Mouse (Mus musculus) cerebellum, adult 9-10 months (tissue): Measurements from ENCODE around the gene Atg4d.
A peak's percentile ranks its signal among the peaks of the same experiment; 100 is the strongest.
"Not testable (repeated sequence)": the region's sequence is repeated elsewhere in the genome, so short reads cannot be mapped to it uniquely, and the experiment has no call there.

ENCODE experiments used
- DNase-seq: peaks from one replicate; pipeline ENCODE4 v3.0.0; 2022

Gene Atg4d

GRCm38 (mm10) chr9:21275013-21275710, 10.1 kb downstream of the Atg4d start:
- no peak for DNase-seq

GRCm38 (mm10) chr9:21275727-21276126, 10.6 kb downstream of the Atg4d start:
- no peak for DNase-seq

GRCm38 (mm10) chr9:21276307-21276706, 11.2 kb downstream of the Atg4d start:
- no peak for DNase-seq

GRCm38 (mm10) chr9:21277776-21278175, 12.7 kb downstream of the Atg4d start:
- DNase-seq: no peak

- no peak for DNase-seq
These were observed 18.5 kb downstream of the Atg4d start for GRCm38 (mm10) chr9:21283591-21283990.

DNA sequence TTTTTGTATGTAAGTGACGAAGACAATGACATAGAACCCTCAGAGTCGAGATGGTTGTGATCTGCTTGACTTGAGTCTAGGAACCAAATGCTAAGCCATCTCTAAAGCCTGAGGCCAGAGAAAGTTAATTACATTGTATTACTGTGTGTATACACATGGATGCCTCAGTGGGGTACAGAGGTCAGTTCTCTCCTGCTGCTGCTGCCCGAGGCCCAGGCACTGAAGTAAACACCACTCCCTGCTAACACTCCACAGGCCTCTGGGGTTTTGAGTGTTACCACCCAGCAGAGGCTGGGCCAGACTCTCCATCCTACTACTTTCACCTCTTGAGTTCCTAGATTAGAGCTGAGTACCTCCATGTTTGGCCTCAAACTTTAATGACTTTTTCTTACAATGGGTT, 18.9 kb downstream of the Atg4d start:
- DNase-seq: no peak

- no peak for DNase-seq
These were observed 21.7 kb downstream of the Atg4d start for GRCm38 (mm10) chr9:21286753-21287152.

- DNase-seq: peak; percentile 98
These were observed 22.7 kb downstream of the Atg4d start, which contains the start of gene Kri1 for GRCm38 (mm10) chr9:21287571-21288402. TSS of gene Kri1 (minus strand) at chr9:21287969.

GRCm38 (mm10) chr9:21288404-21289336, 23.6 kb downstream of the Atg4d start:
- DNase-seq: peak; percentile 62

DNA sequence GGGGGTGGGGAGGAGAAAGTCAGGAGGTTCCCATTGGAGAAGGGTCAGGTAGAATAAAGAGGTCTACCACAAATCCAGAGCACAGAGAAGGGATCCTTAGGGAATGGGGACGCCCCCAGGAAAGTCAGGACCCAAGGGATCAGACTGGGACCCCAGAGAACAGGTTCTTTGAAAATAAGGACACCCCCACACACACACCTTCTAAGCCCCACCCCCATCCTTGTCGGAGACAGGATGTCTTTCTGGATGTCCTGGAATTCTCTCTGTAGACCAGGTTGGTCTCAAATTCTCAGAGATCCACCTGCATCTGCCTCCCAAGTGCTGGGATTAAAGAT, 24.2 kb downstream of the Atg4d start:
- peak; percentile 58 for DNase-seq

DNA sequence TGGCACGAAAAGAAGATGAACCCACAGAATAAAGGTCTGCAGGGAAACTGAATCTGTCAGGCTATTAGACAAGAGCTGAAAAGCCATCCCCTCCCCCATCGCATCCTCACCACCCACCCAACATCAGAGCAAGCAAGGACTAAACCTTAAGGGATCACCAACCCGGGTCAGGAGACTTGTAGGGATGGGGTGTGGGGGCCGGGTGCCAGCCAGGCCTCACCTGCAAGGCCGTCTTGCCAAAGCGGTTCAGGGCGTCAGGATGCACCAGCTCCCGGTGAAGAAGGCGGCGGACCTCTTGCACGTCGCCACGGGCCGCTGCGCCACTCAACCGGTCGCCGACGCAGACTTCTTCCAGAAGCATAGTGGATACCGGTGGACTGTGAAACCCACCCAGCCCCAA, 25.5 kb downstream of the Atg4d start:
- DNase-seq: peak; percentile 77

DNA sequence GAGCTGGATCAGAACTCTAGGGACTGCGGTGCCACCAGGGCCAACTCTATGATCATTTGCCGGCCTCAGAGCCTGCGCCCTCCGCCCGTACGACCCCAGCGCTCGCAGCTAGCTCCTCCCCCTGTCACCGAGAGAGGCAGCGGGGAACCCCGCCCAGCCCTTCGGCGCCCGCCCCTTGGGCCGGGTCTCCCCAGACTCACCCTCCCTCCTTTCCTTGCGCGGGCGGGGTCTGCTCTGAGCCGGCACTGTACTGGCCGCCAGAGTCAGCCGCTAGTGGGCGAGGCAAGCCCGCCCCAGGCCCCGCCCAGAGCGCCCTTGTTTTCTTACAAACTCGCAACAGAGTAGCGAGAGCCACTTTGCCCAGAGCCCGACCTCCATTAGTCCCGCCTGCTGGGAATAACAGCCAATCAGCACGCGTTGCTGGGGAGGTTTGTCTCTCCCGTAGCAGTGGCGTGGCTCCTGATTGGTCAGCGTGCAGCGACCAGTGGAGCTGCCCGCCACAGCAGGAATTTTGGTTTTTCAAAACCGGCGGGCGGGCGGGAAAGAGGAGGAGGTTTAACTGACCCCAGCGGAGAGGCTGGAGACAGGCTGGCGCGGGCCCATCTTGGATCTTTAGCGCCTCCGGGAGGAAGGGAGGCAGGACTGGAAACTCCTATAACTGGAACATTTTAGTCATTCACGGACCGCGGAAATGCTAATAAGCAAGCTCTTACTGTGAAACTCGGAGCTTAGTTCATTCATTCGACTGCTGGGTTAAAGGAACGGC, 26.1 kb downstream of the Atg4d start, which contains the start of gene Cdkn2d:
Cdkn2d (minus strand) TSS at position 386 of the 766 bp plus-strand sequence.
- peak; percentile 100 for DNase-seq

DNA sequence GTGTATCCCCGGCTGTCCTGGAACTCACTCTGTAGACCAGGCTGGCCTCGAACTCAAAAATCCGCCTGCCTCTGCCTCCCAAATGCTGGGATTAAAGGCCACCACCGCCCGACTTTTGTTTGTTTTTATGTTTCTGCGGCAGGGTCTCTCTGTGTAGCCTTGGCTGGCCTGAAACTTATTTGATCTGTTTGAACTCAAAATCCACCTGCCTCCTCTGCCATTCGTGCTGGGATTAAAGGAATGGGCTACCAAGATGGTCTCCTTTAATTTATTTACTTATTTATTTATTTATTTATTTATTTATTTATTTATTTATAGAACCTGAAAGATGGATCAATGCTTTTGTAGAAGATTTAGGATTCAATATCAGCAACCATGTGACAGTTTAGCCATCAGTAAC, 26.8 kb downstream of the Atg4d start:
- not testable (repeated sequence) for DNase-seq

GRCm38 (mm10) chr9:21292271-21292670, 27.2 kb downstream of the Atg4d start:
- DNase-seq: peak; percentile 58

- DNase-seq: no peak
These were observed 33.9 kb downstream of the Atg4d start for GRCm38 (mm10) chr9:21299014-21299413.

- no peak for DNase-seq
These were observed 40.0 kb downstream of the Atg4d start for GRCm38 (mm10) chr9:21305065-21305464.

DNA sequence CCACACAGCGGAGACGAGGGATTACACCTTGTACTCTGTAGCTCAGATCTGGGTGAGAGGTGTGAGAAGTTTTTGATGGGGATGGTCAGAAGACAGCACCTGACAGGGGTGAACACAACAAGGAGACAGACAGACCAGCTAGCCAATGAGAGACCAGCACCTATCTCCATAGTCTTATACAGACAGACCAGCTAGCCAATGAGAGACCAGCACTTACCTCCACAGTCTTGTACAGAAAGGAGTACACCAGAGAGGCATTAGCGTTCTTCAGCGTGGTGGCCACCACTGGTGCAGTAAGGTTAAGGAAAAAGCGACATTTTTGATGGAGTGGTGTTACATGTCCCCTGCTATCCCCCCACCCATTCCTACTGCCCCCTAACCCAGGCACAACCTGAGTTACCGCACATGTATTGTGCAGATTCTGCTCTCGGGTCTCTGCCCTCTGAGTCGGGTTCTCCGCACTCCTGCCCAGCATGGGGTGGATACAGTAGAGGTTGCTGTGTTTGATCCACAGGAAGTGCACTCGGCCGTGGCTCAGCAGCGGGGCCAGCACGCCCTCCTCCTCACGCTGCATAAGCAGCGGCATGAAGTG, 44.2 kb downstream of the Atg4d start:
- no peak for DNase-seq

DNA sequence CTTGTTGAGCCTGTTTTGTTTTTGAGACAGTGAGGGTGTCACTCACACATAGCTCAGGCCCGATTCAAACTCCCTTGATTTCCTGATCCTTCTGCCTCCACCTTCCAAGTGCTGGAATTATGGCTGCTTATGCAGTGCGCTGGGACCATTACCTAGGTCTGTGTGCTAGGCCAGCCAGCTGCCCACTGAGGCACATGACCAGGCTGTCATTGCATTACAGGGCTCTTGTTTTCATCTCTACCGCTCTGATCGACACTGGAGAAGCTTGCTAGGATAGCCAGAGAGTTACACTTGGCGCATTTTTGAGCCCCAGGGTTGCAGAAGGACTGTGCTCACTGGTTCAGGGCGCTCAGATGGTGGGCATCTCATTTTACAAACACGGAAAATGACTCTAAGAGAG, 46.6 kb downstream of the Atg4d start:
- no peak for DNase-seq

DNA sequence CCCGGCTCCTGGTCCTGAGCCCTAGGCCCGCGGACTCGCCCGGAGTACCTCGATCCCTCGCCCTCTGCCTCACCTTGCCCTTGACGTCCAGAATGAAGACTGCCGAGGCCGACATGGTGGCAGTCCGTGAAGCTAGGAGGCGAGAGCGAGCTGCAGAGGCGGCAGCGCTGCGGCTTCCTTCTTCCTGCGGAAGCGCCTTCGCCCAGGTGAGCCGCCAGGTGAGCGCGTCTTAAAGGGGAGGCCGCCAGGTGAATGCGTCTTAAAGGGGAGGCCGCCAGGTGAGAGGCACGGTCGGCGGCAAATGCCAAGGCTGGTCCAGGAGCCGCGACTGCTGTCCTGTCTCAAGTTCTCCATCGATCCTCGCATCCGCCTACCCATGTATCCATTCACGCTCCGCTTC, 47.0 kb downstream of the Atg4d start, which contains the start of gene Ap1m2:
Ap1m2 (minus strand) TSS at position 204 of the 400 bp plus-strand sequence.
- no peak for DNase-seq

- DNase-seq: peak; percentile 89
These were observed 48.3 kb downstream of the Atg4d start for GRCm38 (mm10) chr9:21313394-21313793.

GRCm38 (mm10) chr9:21314367-21315140, 49.5 kb downstream of the Atg4d start:
- DNase-seq: no peak
